Mouse (Mus musculus): Measurements from ENCODE around the gene Pdcd1lg2.

Gene Pdcd1lg2

GRCm38 (mm10) chr19:29368041-29368440 lies 42.7 kb upstream of the Pdcd1lg2 start:
- no peak for TF ChIP-seq POU5F1 (IDR thresholded peaks at IDR 0.05; ENCODE audit: borderline replicate concordance, low read length)
- TF ChIP-seq CTCF (conservative IDR thresholded peaks at IDR 0.05; ENCODE audit: low read length): no peak
- no peak for TF ChIP-seq NANOG (IDR thresholded peaks at IDR 0.05; ENCODE audit: borderline replicate concordance, low read length)
- Histone ChIP-seq H3K9me3 (ENCODE audit: low read length) (no peaks in the 10 kb centered on the region), H3K36me3 (ENCODE audit: insufficient read depth, low read length) (no peaks in the 10 kb centered on the region), H3K4me3 (replicated peaks; ENCODE audit: low read length) (no peak overlapping the region), H3K27me3 (ENCODE audit: insufficient read depth, low read length) (peaks cover 23% of the 10 kb centered on the region), H3K4me1 (replicated peaks; ENCODE audit: low read depth, low read length) (peaks cover 22% of the 10 kb centered on the region)

- Histone ChIP-seq H3K9me3 (ENCODE audit: low read length) (no peaks in the 10 kb centered on the region), H3K4me3 (replicated peaks; ENCODE audit: low read length) (no peak overlapping the region), H3K36me3 (ENCODE audit: insufficient read depth, low read length) (no peaks in the 10 kb centered on the region), H3K4me1 (replicated peaks; ENCODE audit: low read depth, low read length) (peaks cover 26% of the 10 kb centered on the region), H3K27me3 (ENCODE audit: insufficient read depth, low read length) (peaks cover 23% of the 10 kb centered on the region)
- TF ChIP-seq NANOG (IDR thresholded peaks at IDR 0.05; ENCODE audit: borderline replicate concordance, low read length): no peak
- TF ChIP-seq POU5F1 (IDR thresholded peaks at IDR 0.05; ENCODE audit: borderline replicate concordance, low read length): no peak
- TF ChIP-seq CTCF (conservative IDR thresholded peaks at IDR 0.05; ENCODE audit: low read length): no peak
Measured at GRCm38 (mm10) chr19:29368671-29369309, 41.9 kb upstream of the Pdcd1lg2 start.

DNA sequence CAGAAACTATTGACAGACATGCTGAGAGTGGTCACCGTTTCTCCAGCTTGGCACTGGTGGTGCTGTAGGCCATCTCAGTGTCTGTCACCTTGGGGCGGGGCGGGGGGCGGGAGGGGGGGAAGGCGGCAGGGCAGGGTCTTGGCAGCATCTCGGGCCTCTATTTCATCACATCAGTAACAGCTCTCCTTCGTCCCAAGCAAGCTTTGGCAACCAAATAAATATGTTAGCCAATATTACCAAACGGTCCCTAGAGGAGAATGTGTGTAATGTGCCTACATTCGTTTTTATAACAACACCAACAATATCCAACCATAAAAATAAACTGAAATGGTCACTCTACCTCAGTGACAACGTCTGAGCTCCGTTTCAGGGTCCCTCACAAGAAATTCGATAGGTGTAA lies 40.6 kb upstream of the Pdcd1lg2 start:
- no peak overlapping the region for H3K4me3 ChIP-seq (replicated peaks; ENCODE audit: low read length)
- no peaks in the 10 kb centered on the region for H3K9me3 ChIP-seq (ENCODE audit: low read length)
- TF ChIP-seq POU5F1 (IDR thresholded peaks at IDR 0.05; ENCODE audit: borderline replicate concordance, low read length) (no peak), CTCF (conservative IDR thresholded peaks at IDR 0.05; ENCODE audit: low read length) (no peak), NANOG (IDR thresholded peaks at IDR 0.05; ENCODE audit: borderline replicate concordance, low read length) (no peak)
- peaks cover 16% of the 10 kb centered on the region for H3K4me1 ChIP-seq (replicated peaks; ENCODE audit: low read depth, low read length)
- peaks cover 16% of the 10 kb centered on the region for H3K27me3 ChIP-seq (ENCODE audit: insufficient read depth, low read length)
- no peaks in the 10 kb centered on the region for H3K36me3 ChIP-seq (ENCODE audit: insufficient read depth, low read length)

DNA sequence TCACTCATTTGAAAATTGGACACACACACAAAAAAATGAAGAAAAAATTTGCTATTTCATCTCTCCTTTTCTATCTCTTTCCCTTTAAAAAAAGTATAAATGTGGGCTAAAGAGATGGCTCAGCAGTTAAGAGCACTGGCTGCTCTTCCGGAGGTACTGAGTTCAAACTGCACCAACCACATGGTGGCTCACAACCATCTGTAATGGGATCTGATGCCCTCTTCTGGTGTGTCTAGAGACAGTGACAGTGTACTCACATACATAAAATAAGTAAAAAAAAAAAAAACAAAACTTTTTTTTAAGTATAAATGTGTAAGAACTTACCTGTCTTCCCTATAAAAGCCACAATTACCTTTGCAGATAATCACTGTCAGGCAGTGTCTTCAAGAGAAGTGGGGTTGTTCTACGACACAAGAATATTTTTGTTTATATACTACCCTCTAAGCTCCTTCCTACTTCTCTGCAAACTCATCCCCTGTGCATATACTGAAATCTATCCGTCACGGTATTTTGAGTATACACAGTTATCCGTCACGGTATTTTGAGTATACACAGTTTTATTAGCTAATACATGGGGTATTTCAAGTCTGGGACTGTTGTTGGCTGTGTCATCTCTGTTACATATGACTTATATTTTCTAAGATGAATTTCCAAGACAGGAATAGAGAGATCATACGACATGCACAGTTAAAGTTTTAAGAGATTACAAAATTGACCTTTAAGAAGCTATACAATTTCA lies 40.0 kb upstream of the Pdcd1lg2 start:
- Histone ChIP-seq H3K4me1 (replicated peaks; ENCODE audit: low read depth, low read length) (peaks cover 12% of the 10 kb centered on the region), H3K27me3 (ENCODE audit: insufficient read depth, low read length) (peaks cover 16% of the 10 kb centered on the region), H3K4me3 (replicated peaks; ENCODE audit: low read length) (no peak overlapping the region), H3K9me3 (ENCODE audit: low read length) (no peaks in the 10 kb centered on the region), H3K36me3 (ENCODE audit: insufficient read depth, low read length) (no peaks in the 10 kb centered on the region)
- TF ChIP-seq POU5F1 (IDR thresholded peaks at IDR 0.05; ENCODE audit: borderline replicate concordance, low read length) (no peak), CTCF (conservative IDR thresholded peaks at IDR 0.05; ENCODE audit: low read length) (no peak), NANOG (IDR thresholded peaks at IDR 0.05; ENCODE audit: borderline replicate concordance, low read length) (no peak)

- no peak for TF ChIP-seq POU5F1 (IDR thresholded peaks at IDR 0.05; ENCODE audit: borderline replicate concordance, low read length)
- no peak for TF ChIP-seq CTCF (conservative IDR thresholded peaks at IDR 0.05; ENCODE audit: low read length)
- no peak for TF ChIP-seq NANOG (IDR thresholded peaks at IDR 0.05; ENCODE audit: borderline replicate concordance, low read length)
- Histone ChIP-seq H3K9me3 (ENCODE audit: low read length) (no peaks in the 10 kb centered on the region), H3K36me3 (ENCODE audit: insufficient read depth, low read length) (no peaks in the 10 kb centered on the region), H3K27me3 (ENCODE audit: insufficient read depth, low read length) (peaks cover 12% of the 10 kb centered on the region), H3K4me1 (replicated peaks; ENCODE audit: low read depth, low read length) (peaks cover 14% of the 10 kb centered on the region), H3K4me3 (replicated peaks; ENCODE audit: low read length) (no peak overlapping the region)
Measured at GRCm38 (mm10) chr19:29371284-29372081, 39.2 kb upstream of the Pdcd1lg2 start.

DNA sequence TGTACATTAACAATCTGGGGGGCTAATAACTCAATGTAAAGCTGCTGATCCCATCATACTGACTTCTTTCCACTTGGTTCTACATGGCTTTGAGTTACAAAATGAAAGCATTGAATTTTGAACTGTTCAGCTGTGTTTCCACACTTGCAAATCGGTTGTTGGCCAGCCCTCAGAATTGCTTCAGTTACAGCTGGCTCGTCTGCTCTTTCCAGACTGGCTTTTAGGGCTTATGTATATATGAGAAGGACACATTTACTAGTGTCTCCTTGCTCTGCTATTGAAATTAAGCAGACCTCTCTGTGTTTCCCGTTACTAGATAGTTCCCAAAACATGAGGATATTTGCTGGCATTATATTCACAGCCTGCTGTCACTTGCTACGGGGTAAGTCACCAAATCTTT lies 38.6 kb upstream of the Pdcd1lg2 start:
- TF ChIP-seq POU5F1 (IDR thresholded peaks at IDR 0.05; ENCODE audit: borderline replicate concordance, low read length) (no peak), NANOG (IDR thresholded peaks at IDR 0.05; ENCODE audit: borderline replicate concordance, low read length) (no peak), CTCF (conservative IDR thresholded peaks at IDR 0.05; ENCODE audit: low read length) (no peak)
- Histone ChIP-seq H3K36me3 (ENCODE audit: insufficient read depth, low read length) (no peaks in the 10 kb centered on the region), H3K4me1 (replicated peaks; ENCODE audit: low read depth, low read length) (peaks cover 12% of the 10 kb centered on the region), H3K9me3 (ENCODE audit: low read length) (no peaks in the 10 kb centered on the region), H3K27me3 (ENCODE audit: insufficient read depth, low read length) (peaks cover 10% of the 10 kb centered on the region), H3K4me3 (replicated peaks; ENCODE audit: low read length) (no peak overlapping the region)

DNA sequence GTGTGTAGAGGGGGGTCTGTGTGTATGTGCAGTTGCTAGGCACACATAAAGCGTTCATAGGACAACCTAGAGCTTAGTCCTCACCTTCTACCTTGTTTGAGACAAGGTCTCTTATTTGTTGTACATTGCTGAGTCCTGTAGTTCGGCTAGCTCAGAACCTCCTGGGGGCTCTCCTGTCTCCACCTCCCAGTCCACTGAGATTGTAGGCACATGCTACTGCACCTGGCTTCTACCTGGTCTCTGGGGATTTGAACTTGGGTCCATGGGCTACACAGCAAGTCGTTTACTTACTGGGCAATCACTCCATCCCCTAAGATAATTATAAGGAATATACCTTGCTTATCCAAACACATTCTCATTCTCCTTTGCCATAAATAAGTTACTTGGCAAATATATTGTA lies 38.1 kb upstream of the Pdcd1lg2 start:
- no peak overlapping the region for H3K4me3 ChIP-seq (replicated peaks; ENCODE audit: low read length)
- H3K27me3 ChIP-seq (ENCODE audit: insufficient read depth, low read length): peaks cover 5% of the 10 kb centered on the region
- H3K4me1 ChIP-seq (replicated peaks; ENCODE audit: low read depth, low read length): peaks cover 7% of the 10 kb centered on the region; the same call in 1 of the 2 replicates
- no peaks in the 10 kb centered on the region for H3K9me3 ChIP-seq (ENCODE audit: low read length)
- no peak for TF ChIP-seq POU5F1 (IDR thresholded peaks at IDR 0.05; ENCODE audit: borderline replicate concordance, low read length)
- no peak for TF ChIP-seq NANOG (IDR thresholded peaks at IDR 0.05; ENCODE audit: borderline replicate concordance, low read length)
- TF ChIP-seq CTCF (conservative IDR thresholded peaks at IDR 0.05; ENCODE audit: low read length): no peak
- H3K36me3 ChIP-seq (ENCODE audit: insufficient read depth, low read length): no peaks in the 10 kb centered on the region

DNA sequence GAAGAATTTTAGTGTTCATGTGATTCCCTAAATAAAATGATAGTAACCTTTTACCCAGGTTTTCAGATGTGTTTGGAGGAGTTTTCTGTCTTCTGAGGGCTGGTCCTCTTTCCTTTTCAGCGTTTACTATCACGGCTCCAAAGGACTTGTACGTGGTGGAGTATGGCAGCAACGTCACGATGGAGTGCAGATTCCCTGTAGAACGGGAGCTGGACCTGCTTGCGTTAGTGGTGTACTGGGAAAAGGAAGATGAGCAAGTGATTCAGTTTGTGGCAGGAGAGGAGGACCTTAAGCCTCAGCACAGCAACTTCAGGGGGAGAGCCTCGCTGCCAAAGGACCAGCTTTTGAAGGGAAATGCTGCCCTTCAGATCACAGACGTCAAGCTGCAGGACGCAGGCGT lies 37.3 kb upstream of the Pdcd1lg2 start:
- Histone ChIP-seq H3K4me1 (replicated peaks; ENCODE audit: low read depth, low read length) (0 out of 2 replicates have a peak, but pooled peaks cover 7% of the 10 kb centered on the region), H3K36me3 (ENCODE audit: insufficient read depth, low read length) (no peaks in the 10 kb centered on the region), H3K9me3 (ENCODE audit: low read length) (no peaks in the 10 kb centered on the region), H3K4me3 (replicated peaks; ENCODE audit: low read length) (no peak overlapping the region), H3K27me3 (ENCODE audit: insufficient read depth, low read length) (peaks cover 5% of the 10 kb centered on the region)
- TF ChIP-seq NANOG (IDR thresholded peaks at IDR 0.05; ENCODE audit: borderline replicate concordance, low read length) (no peak), POU5F1 (IDR thresholded peaks at IDR 0.05; ENCODE audit: borderline replicate concordance, low read length) (no peak), CTCF (conservative IDR thresholded peaks at IDR 0.05; ENCODE audit: low read length) (no peak)
